Mouse (Mus musculus): ENCODE results near the gene Ctps.

- no peak for TF ChIP-seq EP300 (IDR thresholded peaks at IDR 0.05; ENCODE audit: low read depth)
- no peak for TF ChIP-seq CTCF (IDR thresholded peaks at IDR 0.05; ENCODE audit: low read depth)
Observed at GRCm38 (mm10) chr4:120614644-120615043, 44.6 kb upstream of the Ctps start.
